Mouse (Mus musculus): ENCODE data around the gene Cep78. TPM values are rescaled to one million over a fixed set of nuclear protein-coding genes. Genes with fewer than 3 reads are reported as not detected.
"Not testable (repeated sequence)": the region's sequence is repeated elsewhere in the genome, so short reads cannot be mapped to it uniquely, and the experiment has no call there.

Cep78 gene
- total RNA-seq (2021), result 9.9 and 11.3 TPM in 2 replicates
- long read RNA-seq, transcript Cep78-201 (15 exons, 2,548 nt), result major isoform, 16 of 20 reads
- long read RNA-seq, partial matches to known transcripts, result 3 of 20 reads
- long read RNA-seq, other reads (novel, unspliced or antisense), result 1 of 20 reads

DNA sequence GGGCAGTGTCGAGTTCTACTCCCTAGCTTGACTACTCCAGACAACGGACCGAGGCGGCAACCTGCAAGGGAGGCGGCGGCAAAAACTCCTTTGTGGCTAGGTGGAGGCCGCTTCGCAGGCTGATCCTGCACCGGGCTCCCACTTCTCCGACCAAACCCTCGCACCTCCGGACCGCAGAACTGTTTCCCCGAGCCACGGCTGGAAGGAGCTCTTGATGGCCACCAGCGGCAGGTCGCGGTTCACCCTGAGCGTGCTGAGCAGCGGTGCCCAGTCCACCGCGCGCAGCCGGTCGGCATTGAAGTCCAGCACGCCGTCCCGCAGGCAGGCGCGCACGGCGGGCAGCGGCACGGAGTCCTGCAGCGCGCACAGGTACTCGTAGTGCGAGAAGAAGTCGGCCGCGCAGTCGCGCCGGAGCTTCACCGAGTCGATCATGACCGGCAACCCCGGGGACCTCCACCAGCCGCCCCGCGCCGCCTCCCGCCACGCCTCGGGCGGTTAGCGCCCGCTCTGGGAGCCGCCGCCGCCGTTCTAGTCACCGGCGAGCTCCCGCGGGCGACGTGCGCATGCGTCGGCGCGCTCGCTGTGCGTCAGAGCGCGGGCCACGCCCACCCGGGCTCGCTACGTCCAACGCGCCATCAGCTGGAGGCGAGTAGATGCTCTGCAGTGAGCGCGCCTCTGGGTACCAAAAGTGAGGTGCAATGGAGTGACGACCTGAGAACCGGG lies at the start of gene Cep78:
Gene Cep78 (minus strand): TSS at position 541 of the 723 bp plus-strand sequence.
- DNase-seq, result peak; percentile 92

GRCm38 (mm10) chr19:16031276-16031675 lies 46.5 kb upstream of the Cep78 start:
- DNase-seq, result no peak

- DNase-seq, result not testable (repeated sequence)
Measured at GRCm38 (mm10) chr19:16029253-16029771, 44.5 kb upstream of the Cep78 start.

GRCm38 (mm10) chr19:16028746-16029252 lies 44.0 kb upstream of the Cep78 start:
- no peak for DNase-seq

DNA sequence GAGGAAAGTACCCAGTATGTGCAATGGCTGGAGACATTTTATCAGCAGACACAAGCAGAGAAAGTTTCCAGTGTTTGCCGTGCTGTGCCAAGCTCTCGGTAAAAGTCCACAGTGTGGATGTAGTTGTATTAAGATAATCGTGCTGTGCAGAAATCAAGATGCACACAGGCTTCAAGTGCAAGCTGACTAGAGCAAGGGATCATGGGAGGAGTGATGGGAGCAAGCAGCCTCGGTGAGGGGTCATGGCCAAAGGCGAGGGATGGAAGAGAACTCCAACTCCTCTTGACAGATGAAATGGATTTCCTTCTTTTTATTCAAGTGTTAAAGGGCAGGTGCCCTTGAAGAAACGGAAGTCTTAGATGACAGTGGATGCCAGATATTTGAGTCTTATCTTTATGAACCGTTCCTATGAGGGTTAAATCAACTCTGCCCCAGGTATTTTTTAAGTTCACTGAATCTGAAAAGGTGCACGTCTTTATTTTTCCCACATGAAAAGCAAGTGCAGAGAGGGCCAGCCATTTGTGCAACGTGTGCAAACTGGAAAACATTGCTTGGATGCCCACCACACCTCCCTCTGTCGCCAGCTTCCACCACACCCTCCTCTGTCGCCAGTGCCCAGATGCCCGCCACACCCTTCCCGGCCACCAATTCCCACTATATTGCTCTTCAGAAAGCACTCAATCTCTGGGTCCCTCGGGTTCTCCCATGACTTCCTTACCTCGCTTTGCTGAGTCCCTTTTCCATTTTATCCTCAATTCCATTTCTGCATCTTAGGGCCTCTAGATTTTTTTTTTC lies 43.3 kb upstream of the Cep78 start:
- DNase-seq, result no peak

- DNase-seq, result no peak
Measured at GRCm38 (mm10) chr19:16026276-16026675, 41.5 kb upstream of the Cep78 start.

DNA sequence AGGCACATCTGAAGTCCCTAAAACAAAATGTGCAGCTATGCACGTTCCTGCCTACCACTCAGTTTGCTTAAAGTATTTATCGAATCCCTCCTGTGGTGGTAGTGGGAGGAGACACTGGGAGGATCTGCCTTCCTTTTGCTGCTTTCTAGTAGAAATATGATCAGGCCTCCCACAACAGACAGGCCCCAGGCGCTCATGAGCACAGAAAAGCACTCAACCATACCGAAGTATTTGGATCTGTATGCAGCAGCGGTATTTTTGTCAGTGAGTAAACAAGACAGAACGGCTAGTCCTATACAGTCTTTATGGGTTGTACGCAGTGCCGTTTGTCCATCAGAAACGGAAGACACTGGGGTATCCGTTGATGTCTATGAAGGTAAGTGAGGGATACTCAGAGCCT lies 37.4 kb upstream of the Cep78 start:
- DNase-seq, result no peak

DNA sequence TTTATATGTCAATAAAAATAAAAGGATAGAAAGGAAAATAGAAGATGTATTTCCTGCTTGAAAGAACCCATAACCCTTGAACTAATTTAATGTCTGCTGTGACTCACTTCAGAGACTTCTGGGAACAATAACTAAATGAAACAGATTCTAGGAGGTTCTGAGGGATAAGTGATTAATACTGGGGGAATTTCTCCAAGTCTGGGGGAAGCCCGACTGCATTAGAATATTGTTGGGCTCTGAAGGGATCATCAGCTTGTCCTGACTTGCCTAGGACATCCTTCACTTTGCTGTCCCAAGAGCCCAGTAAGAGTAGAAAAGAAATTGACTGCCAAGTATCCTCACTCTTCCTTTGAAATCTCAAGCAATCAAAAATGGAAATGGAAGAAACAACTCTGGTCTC lies 31.4 kb upstream of the Cep78 start:
- no peak for DNase-seq

DNA sequence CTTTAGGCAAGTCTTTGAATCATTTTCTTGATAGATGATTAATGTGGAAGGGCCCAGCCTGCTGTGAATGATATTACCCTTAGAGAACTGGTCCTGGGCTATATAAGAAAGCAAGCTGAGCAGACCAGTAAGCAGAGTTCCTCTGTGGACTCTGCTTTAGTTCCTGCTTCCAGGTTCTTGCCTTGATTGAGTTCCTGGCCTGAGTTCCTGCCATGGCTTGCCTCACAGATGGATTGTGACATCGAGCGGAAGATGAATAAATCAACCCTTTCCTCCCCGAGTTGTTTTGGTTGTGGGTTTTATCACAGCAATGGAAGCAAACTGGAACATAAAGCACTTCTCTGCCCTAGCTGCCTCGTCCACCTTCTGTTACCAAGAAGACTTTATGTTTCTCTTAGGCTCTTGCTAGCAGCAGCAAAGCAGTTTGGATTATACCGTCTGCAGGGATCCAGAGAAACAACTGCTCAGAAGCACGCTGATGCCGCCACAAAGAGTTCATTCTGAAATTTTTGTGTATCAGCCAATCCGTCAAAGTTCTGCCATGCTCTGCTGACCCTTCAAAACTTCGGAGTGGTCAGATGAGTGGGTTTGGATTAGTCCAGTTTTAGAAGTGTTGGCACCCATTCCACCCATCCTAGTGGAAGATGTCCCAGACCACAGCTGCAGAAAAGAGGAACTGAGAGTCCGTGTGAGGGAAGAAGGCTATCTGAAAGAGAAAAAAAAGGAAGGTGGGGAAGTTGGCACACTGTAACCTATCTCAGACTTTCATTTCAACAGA lies 30.6 kb upstream of the Cep78 start:
- no peak for DNase-seq

DNA sequence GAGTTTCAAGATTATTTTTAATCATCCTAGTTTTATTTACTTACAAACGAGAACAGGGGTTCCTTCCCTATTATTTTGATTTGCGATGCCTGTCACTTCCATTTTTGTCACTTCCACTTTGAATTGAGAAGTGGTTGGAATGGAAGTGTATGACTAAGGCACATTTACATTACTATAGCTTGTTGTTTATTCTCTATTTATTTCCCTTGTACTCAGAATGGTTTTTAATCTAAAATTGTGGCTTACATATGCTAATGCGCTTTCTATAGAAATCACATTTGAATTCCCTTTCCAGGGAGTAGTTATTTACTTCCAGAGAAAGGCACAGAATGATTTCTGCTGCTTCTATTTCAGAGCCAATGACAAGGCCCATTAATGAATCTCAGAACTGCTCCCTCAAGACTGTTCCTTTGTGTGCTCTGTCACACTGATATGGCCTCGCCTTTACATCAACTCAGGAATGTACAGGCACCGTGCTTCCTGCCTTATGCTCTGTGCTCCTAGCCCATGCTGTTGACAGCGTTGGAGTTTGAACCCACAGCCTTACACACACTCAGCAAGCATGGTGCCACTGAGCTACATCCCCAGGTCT lies 25.1 kb upstream of the Cep78 start:
- no peak for DNase-seq

DNA sequence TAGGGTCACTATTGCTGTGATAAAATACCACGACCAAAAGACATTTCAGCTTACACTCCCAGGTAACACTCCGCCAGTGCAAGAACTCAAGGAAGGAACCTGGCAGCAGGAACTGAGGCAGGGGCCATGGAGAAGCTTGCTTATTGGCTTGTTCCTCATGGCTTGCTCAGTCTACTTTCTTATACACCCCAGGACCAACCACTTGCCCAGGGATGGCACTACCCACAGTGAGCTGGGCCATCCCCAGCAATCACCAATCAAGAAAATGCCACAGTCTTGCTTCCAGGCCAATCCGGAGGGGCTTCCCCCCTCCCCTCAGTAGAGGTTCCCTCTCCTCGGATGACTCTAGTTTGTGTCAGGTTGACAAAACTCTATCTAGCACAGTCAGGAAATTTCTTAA lies 24.3 kb upstream of the Cep78 start:
- no peak for DNase-seq

DNA sequence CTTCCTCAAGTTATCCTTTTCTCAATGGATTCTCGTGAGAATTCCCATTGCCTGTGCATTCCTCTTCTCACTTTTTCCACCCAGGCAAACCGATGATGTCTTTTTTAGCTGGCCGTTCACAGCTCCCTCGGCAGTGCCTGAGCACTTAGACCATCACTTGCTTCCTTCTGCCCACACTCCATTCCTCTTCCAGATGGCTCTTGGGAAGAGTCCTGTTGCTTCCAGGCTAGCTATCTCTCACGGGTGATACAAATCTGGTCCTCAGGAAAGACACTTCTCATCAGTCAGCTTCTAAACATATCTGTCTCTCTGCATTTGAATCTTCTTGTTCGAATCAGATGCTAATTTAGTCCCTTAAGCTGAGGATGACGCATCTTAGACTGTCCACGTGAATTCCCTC lies 22.3 kb upstream of the Cep78 start:
- DNase-seq, result no peak

- DNase-seq, result peak; percentile 35
Measured at GRCm38 (mm10) chr19:15998157-15998556, 13.4 kb upstream of the Cep78 start.

- peak; percentile 58 for DNase-seq
Measured at GRCm38 (mm10) chr19:15996901-15997564, 12.2 kb upstream of the Cep78 start.

- no peak for DNase-seq
Measured at GRCm38 (mm10) chr19:15990102-15990501, 5.3 kb upstream of the Cep78 start.

- DNase-seq, result no peak
Measured at GRCm38 (mm10) chr19:15985172-15985713, 454 bp upstream of the Cep78 start.

DNA sequence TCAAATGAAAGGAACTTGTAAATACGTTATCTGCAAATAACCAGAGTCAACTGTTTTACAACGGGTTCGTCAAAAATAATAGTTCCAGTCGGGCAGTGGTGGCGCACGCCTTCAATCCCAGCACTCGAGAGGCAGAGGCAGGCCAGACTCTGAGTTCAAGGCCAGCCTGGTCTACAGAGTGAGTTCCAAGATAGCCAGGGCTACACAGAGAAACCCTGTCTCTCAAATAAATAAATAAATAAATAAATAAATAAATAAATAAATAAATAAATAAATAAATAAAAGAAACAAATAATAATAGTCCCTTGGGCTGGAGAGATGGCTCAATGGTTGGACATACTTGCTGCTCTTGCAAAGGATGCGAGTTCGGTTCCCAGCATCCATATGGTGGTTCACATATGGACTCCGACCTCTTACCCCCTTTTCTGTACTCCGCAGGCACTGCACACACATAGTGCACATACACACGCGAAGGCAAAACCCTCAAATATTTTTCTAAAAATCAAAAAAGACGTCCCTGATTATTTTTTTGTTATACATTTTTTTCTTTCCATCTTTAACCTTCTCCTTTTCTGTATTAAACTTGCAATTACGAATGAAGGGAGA lies 947 bp downstream of the Cep78 start:
- no peak for DNase-seq

DNA sequence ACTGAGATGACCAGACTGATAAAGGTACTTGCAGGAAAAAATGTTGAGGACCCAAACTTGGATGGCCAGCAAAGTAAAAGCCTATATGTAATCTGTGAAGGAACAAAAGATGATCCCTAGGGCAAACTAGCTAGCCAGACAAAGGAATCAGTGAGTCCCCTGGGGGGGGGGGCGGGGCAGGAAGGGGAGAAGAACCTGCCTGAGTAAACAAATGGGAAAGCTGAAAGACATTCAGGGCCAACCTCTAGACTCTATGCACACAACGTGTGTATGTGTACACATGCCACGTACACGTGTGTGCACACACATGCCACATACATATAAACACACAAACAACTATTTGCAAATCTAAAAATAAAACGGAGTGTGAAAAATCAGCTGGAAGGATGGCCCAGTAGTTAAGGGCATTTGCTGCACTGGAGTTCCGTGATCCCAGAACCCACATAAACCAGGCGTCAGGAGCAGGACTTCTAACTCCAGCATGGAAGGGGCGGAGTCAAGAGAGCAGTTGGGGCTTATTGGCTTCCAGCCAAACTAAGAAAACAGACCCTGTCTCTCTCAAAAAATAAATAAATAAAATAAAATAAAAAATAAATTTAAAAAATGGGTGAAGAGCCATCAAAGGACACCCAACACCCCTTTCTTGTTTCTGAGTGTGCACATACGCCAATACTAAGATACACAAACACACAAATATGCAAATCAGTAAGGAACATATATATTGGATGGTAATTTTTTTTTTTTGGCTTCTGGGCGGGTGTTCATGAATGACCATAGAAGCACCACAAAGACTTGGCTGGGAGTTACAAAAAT lies 1.7 kb downstream of the Cep78 start:
- DNase-seq, result no peak

- DNase-seq, result peak; percentile 33
Measured at GRCm38 (mm10) chr19:15981861-15982260, 2.9 kb downstream of the Cep78 start.

DNA sequence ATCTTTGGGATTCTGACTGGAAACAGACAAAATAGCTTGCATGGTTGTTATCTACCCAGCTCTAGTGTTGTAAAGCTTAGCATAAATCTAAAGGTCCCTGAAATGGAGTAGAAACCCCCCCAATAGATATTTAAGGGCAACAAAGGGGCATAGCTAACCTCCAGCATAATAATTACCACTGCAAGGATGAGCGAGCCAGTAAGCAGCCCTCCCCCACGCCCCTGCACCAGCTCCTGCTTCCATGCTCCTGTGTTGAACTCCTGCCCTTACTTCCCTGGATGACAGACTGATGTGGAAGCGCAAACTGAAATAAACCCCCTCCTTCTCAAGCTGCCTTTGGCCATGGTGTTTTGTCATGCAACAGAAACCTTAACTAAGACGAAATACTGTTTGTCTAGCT lies 11.4 kb downstream of the Cep78 start:
- no peak for DNase-seq

Measured in adrenal gland, postnatal 25 days (tissue).